23 mouse cellular contexts compared by ENCODE assay signal in genomic region chr19:25324265-25324664, GRCm38 (mm10).
A peak's percentile ranks its signal among the peaks of the same experiment; 100 is the strongest.
DNase-seq lines count a peak whose midpoint lies in the region; ATAC-seq and TF ChIP-seq lines count a peak whose summit lies in the region.
"Had no signal": no experiment of that assay in that cellular context is flagged by ENCODE, and none has a peak within 500 bp of the region (broad histone marks: within the 10 kb centered on the region; RNA-seq: fewer than 3 reads in every experiment).

No protein-coding gene starts in this region.

- no peak overlapping the region for H3K9ac ChIP-seq in kidney, embryonic 15.5 days
- H3K9ac ChIP-seq: midbrain, embryonic 12.5 days; neural tube, embryonic 12.5 days; stomach, embryonic 15.5 days had no signal

- no peaks in the 10 kb centered on the region for H3K4me1 ChIP-seq in kidney, adult 2 months (ENCODE audit: control insufficient read depth, insufficient read depth, low read length)
- 0 out of 2 replicates have a peak, but pooled peaks cover 8% of the 10 kb centered on the region for H3K4me1 ChIP-seq in kidney, embryonic 15.5 days
- H3K4me1 ChIP-seq: neural tube, embryonic 12.5 days; stomach, embryonic 15.5 days had no signal

- WGBS in kidney, adult 2 months = 59% methylated on average over 7 of the region's 7 CpGs
- WGBS in kidney, embryonic 15.5 days = 68% methylated on average over 7 of the region's 7 CpGs

- peak; percentile 28 for DNase-seq in adrenal gland, adult 2 months
- DNase-seq in adrenal gland, adult 8-10 months = no peak
- DNase-seq in kidney, adult 2 months = peak; percentile 61
- peak; percentile 17 for DNase-seq in lung, postnatal 14 days
- DNase-seq in lung, postnatal 36 days = no peak
- peak; percentile 44 to 56 for DNase-seq in adrenal gland, postnatal 36 days
- DNase-seq: cerebellum, adult 9-11 months; embryo, embryonic 11 days; gastrocnemius, postnatal 36 days; layer of hippocampus, adult 9-11 months; lung, adult 2 months; right cerebral cortex, postnatal 25 days; thymus, postnatal 14 days had no signal

- no peak overlapping the region for H3K4me3 ChIP-seq in kidney, adult 2 months (ENCODE audit: insufficient read depth, low read depth, low read length)
- no peak overlapping the region for H3K4me3 ChIP-seq in kidney, embryonic 15.5 days (replicated peaks)
- H3K4me3 ChIP-seq: heart, embryonic 10.5 days; midbrain, embryonic 12.5 days; neural tube, embryonic 12.5 days; stomach, embryonic 15.5 days had no signal

- TF ChIP-seq CTCF in kidney, adult 2 months (conservative IDR thresholded peaks at IDR 0.05; ENCODE audit: insufficient read depth, insufficient read length, low read depth, low read length) = no peak

- no peak for ATAC-seq in kidney, embryonic 15.5 days (replicated peaks; ENCODE audit: low FRiP score)
- ATAC-seq: CD4-positive, CD25-positive, alpha-beta regulatory T cell, adult 4 months; forebrain, embryonic 16.5 days; inflammation-experienced regulatory T-cells, adult 6 months; Patski had no signal

- no peaks in the 10 kb centered on the region for H3K27me3 ChIP-seq in kidney, adult 2 months (replicated peaks; ENCODE audit: control insufficient read depth, insufficient read depth, low read length)
- H3K27me3 ChIP-seq in kidney, embryonic 15.5 days = no peaks in the 10 kb centered on the region
- H3K27me3 ChIP-seq: midbrain, embryonic 12.5 days; neural tube, embryonic 12.5 days; Patski; stomach, embryonic 15.5 days had no signal

- no peak overlapping the region for H3K27ac ChIP-seq in kidney, adult 2 months (ENCODE audit: insufficient read depth, low read depth, low read length)
- H3K27ac ChIP-seq in kidney, embryonic 15.5 days = no peak overlapping the region
- H3K27ac ChIP-seq: heart, embryonic 10.5 days; midbrain, embryonic 12.5 days; neural tube, embryonic 12.5 days; stomach, embryonic 15.5 days had no signal

- no peaks in the 10 kb centered on the region for H3K9me3 ChIP-seq in kidney, embryonic 15.5 days (replicated peaks)
- H3K9me3 ChIP-seq: heart, embryonic 10.5 days; midbrain, embryonic 12.5 days; neural tube, embryonic 12.5 days; stomach, embryonic 15.5 days had no signal

- H3K4me2 ChIP-seq in kidney, embryonic 15.5 days = no peak overlapping the region
- H3K4me2 ChIP-seq: liver, embryonic 11.5 days; midbrain, embryonic 12.5 days; neural tube, embryonic 12.5 days; stomach, embryonic 15.5 days had no signal

- no peak for TF ChIP-seq POLR2A in kidney, adult 2 months (IDR thresholded peaks at IDR 0.05; ENCODE audit: low read depth, low read length)

- H3K36me3 ChIP-seq in kidney, adult 2 months (ENCODE audit: control insufficient read depth, insufficient read depth, low read length) = no peaks in the 10 kb centered on the region
- H3K36me3 ChIP-seq in kidney, embryonic 15.5 days = no peaks in the 10 kb centered on the region
- H3K36me3 ChIP-seq: heart, embryonic 10.5 days; midbrain, embryonic 12.5 days; neural tube, embryonic 12.5 days; stomach, embryonic 15.5 days had no signal

Comparison
In these comparisons a context has a peak if more than half of its experiments do, and no peak if none do; other contexts are left out.
1. DNase-seq: peak in adrenal gland, adult 2 months (single experiment), kidney, adult 2 months (single experiment), lung, postnatal 14 days (single experiment) and adrenal gland, postnatal 36 days (2 of 2); none in adrenal gland, adult 8-10 months (single experiment) and lung, postnatal 36 days (single experiment).